Mouse (Mus musculus): Measurements from ENCODE around the gene Ccdc148. TPM values are rescaled to one million over a fixed set of nuclear protein-coding genes. Genes with fewer than 3 reads are reported as not detected.

Ccdc148 gene
- total RNA-seq, 2 experiments from 2014 or later, result 0.15 TPM; not detected in 1

GRCm38 (mm10) chr2:58799126-58799525 lies 361.4 kb downstream of the Ccdc148 start:
- ATAC-seq (replicated peaks; ENCODE audit: low FRiP score, poor library complexity, severe bottlenecking), result no peak

GRCm38 (mm10) chr2:58797506-58797905 lies 363.0 kb downstream of the Ccdc148 start:
- ATAC-seq (replicated peaks; ENCODE audit: low FRiP score, poor library complexity, severe bottlenecking), result no peak

- ATAC-seq (replicated peaks; ENCODE audit: low FRiP score, poor library complexity, severe bottlenecking), result no peak
Measured at GRCm38 (mm10) chr2:58795432-58795831, 365.1 kb downstream of the Ccdc148 start.

GRCm38 (mm10) chr2:58794489-58794888 lies 366.0 kb downstream of the Ccdc148 start:
- no peak for ATAC-seq (replicated peaks; ENCODE audit: low FRiP score, poor library complexity, severe bottlenecking)

- ATAC-seq (replicated peaks; ENCODE audit: low FRiP score, poor library complexity, severe bottlenecking), result no peak
Measured at GRCm38 (mm10) chr2:58790361-58790760, 370.1 kb downstream of the Ccdc148 start.

- ATAC-seq (replicated peaks; ENCODE audit: low FRiP score, poor library complexity, severe bottlenecking), result no peak
Measured at GRCm38 (mm10) chr2:58789934-58790333, 370.5 kb downstream of the Ccdc148 start.

GRCm38 (mm10) chr2:58787360-58787759 lies 373.1 kb downstream of the Ccdc148 start:
- no peak for ATAC-seq (replicated peaks; ENCODE audit: low FRiP score, poor library complexity, severe bottlenecking)

- ATAC-seq (replicated peaks; ENCODE audit: low FRiP score, poor library complexity, severe bottlenecking), result no peak
Measured at GRCm38 (mm10) chr2:58786681-58787080, 373.8 kb downstream of the Ccdc148 start.

GRCm38 (mm10) chr2:58786177-58786576 lies 374.3 kb downstream of the Ccdc148 start:
- ATAC-seq (replicated peaks; ENCODE audit: low FRiP score, poor library complexity, severe bottlenecking), result no peak

GRCm38 (mm10) chr2:58783526-58783925 lies 377.0 kb downstream of the Ccdc148 start:
- no peak for ATAC-seq (replicated peaks; ENCODE audit: low FRiP score, poor library complexity, severe bottlenecking)

GRCm38 (mm10) chr2:58778986-58779495 lies 381.4 kb downstream of the Ccdc148 start:
- no peak for ATAC-seq (replicated peaks; ENCODE audit: low FRiP score, poor library complexity, severe bottlenecking)

- ATAC-seq (replicated peaks; ENCODE audit: low FRiP score, poor library complexity, severe bottlenecking), result no peak
Measured at GRCm38 (mm10) chr2:58773833-58774232, 386.6 kb downstream of the Ccdc148 start.

Other genes starting within 250 kb of the Ccdc148 start
- 8.3 and 10.5 TPM in 2 replicates for gene Pkp4, start 167 bp upstream of the Ccdc148 start, total RNA-seq (2015; ENCODE audit: low replicate concordance)
- 4.7 and 13.1 TPM in 2 replicates for gene Pkp4, start 167 bp upstream of the Ccdc148 start, total RNA-seq (2017; ENCODE audit: low replicate concordance)

Data from erythroid progenitor cell, adult 5-6 weeks (primary cell).